Mouse (Mus musculus): ENCODE data around the gene Ripk4.
A peak's percentile ranks its signal among the peaks of the same experiment; 100 is the strongest.

GRCm38 (mm10) chr16:97716567-97716966 lies 47.0 kb downstream of the Ripk4 start:
- TF ChIP-seq CTCF (IDR thresholded peaks at IDR 0.05) (no peak), EP300 (IDR thresholded peaks at IDR 0.05) (peak; percentile 45; the same call in 1 of the 2 replicates)

Data from lung, postnatal 0 days (tissue).